Mouse (Mus musculus) adipocyte (in vitro differentiated cells): Measurements from ENCODE around the gene Zfand3.

Source experiments
- DNase-seq: peaks from one replicate; pipeline ENCODE4 v3.0.0-alpha.2; 2016; ENCODE audit warnings: low spot score

Gene Zfand3

GRCm38 (mm10) chr17:30149911-30150310, 145.4 kb downstream of the Zfand3 start:
- no peak for DNase-seq

DNA sequence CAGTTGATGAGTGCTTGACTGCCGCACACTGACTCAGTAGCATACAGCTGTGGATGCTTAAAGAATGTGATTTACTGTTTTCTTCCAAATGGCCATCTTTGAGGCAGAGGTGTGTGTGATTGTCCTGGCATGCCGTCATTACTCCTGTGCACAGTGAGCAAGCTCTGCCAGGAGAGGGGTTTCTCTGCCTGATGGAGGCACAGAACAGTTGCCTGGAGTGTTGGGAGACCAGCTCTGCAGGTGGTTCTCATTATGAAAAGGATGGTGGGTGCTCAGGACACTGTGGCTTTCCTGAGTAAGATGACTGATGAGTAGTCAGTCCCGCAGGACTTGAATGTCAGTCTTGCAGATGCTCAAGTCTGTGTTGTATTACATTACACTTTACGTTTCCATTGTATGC, 149.6 kb downstream of the Zfand3 start:
- DNase-seq: no peak

DNA sequence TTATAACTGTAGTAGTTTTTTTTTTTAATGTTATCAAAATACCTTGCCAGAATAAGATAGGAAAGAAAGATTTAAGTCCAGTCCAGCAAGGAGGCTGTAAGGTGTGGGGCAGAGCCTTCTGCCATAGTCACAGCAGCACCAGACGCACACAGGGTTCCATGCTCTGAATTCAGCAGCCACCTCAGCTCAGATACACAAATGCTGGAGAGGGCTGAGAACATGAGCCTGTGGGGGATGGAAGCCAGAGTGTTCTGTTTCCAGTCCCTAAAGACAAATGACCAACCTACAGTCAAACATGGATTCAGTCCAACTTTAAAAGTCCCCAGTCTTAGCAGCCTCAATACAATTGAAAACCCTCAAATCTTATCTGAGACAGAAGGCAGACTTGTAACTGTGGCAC, 150.3 kb downstream of the Zfand3 start:
- no peak for DNase-seq

- DNase-seq: no peak
These were observed 150.9 kb downstream of the Zfand3 start for GRCm38 (mm10) chr17:30155411-30155925.

DNA sequence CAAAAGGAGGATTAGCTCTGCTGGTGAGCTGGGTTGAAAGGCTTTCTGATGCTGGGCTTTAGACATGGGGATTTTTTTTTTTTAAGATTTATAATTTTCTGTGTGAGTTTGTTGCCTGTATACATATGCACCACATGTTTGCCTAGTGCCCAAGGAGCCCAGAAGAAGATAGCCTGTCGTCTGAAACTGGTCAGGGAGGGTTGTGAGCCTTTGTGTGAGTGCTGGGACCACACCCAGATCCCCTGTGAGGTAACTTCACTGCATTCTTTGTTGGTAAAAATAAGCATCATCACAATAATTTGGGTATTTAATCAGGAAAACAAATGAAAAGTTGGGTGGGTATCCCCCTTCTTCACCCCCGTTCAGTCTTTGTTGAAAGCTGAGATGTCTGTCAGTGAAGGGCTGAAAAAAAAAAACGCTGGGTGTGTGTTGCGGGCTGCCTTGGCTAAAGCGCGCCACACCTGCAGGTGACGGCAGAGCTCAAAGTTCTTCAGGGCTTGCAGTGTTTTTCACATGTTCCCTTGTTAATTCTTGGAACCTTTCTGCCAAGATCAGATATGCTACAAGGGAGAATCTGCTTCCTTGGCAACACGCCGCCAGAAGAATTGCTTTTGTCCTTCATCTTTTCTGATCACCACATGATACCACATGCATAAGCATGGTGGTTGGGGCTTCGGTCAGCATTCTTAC, 154.0 kb downstream of the Zfand3 start:
- DNase-seq: no peak

- DNase-seq: no peak
These were observed 154.8 kb downstream of the Zfand3 start for GRCm38 (mm10) chr17:30159341-30159740.

DNA sequence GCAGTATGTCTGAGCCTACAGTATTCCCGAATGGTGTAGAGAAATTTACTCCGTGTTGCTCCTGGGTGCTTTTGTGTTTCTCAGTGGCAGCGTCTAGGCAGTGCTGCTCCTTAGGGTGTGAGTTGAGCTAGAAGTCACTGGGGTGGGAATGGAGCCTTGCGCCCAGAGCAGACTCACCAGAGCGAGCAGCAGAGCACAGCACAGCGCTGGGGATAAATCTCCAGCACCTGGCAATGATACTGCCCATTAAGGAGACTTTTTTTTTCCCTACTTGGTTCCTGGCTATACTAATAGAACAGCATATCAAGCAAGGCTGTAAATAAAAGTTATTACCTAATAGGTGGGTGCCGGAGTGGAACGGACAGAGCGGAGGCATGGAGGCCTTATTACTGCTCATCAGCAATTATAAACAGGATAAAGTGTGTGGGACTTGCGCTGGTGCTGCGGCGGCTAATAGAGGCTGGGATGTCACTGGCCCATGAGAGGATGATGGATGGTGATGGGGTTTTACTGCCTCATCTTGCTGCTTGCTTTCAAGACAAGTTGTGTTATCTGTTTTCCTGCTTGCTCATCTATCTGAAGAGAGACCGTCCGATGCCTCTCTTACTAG, 156.4 kb downstream of the Zfand3 start:
- DNase-seq: no peak

DNA sequence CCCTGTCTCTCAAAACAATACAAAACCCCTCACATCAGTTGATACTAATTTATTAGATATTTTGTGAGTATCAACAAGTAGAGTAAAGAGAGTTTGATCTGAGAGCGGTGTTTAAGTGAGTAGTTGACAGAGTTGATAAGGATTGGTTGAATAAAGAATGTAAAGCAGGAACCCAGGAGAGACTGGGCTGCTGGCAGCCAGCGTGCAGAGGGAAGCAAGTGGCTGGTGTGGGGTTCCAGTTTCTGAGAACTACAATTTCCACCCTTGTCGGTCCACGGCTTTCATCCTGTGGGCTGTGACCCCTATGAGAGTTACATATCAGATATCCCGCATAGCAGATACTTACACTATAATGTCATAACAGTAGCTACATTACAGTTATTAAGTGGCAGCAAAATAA, 158.4 kb downstream of the Zfand3 start:
- DNase-seq: no peak

DNA sequence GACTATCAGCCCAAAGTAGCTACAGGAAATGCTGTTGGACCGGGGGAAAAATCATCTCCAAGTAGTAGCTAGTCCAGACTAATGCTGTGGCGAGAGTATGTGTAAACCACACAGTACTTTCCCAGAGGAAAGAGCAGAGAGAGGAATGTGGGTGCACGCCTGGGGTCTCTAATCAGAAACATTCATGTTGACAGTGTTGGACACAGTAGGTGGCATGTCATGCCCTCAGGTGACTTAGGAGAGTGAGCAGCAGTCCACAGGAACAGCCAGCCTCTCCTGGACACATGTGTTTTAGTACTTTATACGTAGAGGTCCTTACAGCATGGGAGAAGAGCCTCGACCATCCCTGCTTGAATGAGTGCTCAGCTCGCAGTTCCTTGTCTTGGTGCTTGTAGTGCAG, 159.3 kb downstream of the Zfand3 start:
- no peak for DNase-seq

DNA sequence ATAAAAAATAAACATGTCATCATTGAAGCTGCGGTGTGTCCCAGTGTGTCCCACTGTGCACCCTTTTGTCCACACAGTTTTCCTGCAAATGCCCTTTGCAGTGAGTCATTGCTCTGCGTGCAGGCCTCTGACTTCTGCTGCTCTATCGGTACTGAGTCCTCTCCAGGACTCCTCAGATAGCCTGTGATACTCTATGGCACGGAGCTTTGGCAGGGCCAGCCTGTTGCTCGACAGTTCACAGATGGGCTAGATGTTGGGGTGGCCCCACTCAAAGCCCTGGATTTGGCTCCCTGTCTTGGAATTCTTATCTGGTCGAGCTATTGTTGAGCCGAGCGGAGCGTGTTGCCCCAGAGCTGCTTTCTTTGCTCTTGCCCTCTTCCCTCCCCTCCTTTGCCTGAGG, 160.3 kb downstream of the Zfand3 start:
- DNase-seq: no peak

DNA sequence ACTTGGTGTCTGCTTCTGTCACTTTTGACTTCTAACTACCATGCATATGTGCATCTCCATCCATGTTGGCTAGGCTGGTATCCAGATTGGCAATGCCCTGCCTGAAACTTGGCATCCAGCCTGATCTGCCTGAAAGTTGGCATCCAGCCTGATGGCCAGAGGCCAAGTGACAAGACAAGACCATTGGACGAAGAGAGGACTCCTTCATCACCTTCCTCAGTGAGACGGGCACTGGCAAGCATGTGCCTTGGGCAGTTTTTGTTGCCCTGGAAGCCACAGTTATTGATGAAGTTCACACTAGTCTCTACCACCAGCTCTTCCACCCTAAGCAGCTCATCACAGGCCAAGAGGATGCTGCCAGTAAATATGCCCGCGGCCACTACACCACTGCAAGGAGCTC, 172.9 kb downstream of the Zfand3 start:
- DNase-seq: peak; percentile 36

DNA sequence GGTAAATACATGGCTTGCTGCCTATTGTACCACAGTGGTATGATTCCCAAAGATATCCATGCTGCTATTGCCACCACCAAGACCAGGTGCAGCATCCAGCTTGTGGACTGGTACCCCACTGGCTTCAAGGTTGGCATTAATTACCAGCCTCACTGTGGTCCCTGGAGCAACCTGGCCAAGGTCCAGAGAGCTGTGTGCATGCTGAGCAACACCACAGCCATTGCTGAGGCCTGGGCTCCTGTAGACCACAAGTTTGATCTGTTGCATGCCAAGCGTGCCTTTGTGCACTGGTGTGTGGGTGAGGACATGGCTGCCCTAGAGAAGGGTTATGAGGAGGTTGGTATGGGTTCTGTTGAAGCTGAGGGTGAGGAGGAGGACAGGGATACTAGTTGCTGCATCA, 173.9 kb downstream of the Zfand3 start:
- DNase-seq: no peak

DNA sequence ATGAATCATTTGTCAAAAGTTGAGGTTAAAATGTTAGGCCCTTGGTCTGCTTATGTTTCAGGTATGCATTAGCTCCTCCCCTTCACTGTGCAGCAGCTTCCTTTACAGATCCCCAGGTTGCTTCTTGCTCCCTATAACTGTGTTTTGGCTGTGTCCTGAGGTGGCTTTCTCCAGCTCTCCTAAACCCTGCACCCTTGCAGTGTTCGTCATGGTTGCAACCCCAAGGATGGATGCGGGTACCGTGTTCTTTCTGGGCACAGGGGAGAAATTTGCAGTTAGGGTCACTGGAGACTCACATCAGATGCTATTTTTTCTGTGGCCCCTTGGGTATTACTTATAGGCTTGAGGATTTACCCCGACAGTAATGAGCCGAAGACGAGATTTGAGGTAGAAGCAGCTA, 175.7 kb downstream of the Zfand3 start:
- no peak for DNase-seq

DNA sequence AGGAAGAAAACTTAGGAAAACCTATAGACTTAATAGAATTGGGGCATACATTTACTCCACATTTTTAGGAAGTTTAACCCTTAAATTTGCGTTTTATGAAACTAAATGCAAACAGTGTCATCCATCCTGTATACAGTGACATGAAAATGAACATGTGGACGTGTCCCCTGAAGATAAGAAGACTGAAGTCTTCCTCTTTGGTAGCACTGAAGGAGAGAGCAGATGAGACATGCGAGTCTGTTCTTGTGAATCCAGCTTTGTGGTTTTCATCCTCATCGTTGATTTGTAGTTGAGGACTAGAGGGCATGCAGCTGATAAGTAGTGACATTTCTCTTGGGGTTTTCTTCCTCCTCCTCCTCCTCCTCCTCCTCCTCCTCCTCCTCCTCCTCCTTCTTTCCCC, 177.0 kb downstream of the Zfand3 start:
- no peak for DNase-seq

DNA sequence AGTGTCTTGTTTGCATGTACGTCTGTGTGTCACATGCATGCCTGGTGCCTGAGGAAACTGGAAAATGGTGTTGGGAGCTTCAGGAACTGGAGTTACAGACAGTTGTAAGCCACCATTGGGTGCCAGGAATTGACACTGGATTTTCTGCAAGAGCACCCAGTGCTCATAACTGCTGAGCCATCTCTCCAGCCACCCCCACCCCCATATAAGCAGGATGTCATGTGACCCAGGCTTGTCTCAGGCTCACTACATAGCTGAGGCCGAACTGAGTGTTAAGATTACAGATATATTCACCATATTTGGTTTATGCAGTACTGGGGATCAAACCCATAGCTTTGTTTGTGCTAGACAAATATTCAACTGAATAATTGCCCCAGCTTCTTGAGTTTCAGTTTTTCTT, 177.5 kb downstream of the Zfand3 start:
- DNase-seq: no peak

GRCm38 (mm10) chr17:30183561-30183960, 179.0 kb downstream of the Zfand3 start:
- no peak for DNase-seq

DNA sequence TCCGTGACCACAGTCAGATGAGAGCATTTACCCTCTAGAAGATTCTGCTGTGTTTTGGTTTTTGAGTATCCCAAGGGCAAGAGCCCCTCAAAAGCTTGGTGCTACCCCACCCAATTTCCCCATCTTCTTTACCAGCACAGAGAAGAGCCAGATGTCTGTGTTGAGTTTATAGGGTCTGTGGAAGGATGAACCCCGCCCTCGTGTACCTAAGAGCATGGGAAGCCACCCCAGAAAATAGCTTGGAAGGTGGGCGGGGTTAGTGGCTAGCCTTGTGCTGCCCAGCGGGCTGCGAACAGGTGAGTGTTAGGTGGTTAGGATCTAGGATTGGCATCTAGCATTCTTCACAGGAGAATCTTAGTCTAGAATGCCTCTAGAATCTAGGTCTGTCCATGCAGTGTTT, 182.6 kb downstream of the Zfand3 start:
- DNase-seq: no peak

DNA sequence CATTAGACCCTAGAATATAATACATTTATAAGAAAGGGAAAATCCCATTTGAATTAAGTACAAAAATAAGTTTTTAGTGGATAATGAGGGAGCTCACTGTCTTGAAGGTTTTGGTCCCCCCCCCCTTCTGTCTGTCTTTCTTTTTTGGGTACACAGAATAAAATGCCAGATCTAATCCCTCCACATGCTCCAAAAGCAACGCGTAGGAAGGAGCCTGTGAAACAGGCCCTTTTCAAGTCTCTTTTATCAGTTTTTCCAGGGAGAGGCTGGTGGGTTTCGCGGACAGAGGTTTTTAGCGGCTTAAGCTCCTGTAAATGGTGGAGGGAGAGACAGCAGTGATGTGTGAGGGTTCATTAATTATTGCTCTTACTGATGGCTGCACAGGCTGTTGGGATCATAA, 183.0 kb downstream of the Zfand3 start:
- DNase-seq: no peak

DNA sequence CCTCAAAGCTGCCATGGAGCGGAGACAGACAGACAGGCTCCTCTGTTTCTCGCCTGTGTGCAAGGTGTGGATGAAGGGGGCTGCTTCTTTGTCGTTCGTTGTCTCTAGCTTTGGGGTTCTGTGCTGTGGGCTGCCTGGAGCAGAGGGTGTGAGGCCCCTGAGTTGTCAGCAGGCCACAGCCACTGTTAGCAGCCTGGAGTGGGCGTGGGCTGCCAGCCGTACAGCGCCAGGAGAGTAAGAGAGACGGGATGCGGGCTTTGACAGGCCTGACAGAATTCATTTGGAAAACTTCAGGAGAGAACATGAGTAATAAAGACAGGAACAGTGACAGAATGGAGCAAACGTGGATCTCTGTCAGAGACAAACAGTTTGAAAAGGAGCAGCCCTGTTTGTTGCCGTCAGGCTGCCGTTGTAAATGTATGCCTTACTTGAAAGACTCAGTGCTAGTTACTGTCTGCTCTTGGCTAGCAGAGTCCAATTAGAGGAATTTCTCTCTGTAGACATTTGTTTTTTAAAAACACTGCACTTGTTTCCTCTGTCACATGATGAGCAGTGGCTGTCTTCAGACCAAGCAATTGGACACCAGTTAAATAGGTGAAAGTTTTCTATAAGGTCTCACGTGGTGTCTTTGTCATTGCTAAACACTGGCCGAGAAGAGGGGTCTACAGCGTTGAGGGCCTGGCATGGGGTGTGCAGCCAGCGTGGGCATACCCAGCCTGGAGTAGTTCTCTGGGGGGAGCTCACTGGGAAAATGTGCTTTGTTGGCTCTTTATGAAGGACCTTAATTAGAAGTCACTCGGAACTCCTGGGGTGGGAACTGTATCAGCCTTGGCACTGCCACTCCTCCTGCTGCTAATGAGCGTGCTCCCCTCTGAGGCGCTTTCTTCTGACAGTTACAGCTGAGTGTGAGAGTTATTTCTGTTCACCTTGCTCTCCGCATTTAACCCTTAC, 183.8 kb downstream of the Zfand3 start:
- DNase-seq: no peak

DNA sequence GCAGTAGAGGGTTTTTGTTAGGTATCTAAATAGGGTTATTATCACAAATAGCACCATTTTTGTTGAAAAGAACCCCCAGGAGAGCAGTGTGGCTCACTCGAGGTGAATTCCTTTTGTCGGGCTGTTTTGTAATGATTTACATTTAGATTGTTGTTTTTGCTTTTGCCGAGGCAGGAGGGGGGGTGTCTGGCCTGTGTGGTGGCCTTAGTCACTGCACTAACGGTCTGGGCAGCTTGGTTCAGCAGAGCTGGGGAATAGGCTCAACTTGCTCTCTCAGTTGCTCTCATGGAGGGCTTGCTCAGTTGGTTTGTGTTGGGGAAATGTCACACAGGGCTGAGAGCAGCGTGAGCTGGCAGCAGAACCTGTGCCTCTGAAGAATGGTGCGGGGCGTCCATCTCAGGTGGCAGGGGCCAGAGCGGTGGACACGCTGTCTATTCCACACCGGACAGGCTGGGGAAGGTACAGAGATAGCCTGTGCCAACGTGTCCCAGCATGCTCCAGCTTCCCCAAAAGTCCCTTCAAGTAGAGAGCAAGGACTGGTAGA, 186.6 kb downstream of the Zfand3 start:
- DNase-seq: no peak

DNA sequence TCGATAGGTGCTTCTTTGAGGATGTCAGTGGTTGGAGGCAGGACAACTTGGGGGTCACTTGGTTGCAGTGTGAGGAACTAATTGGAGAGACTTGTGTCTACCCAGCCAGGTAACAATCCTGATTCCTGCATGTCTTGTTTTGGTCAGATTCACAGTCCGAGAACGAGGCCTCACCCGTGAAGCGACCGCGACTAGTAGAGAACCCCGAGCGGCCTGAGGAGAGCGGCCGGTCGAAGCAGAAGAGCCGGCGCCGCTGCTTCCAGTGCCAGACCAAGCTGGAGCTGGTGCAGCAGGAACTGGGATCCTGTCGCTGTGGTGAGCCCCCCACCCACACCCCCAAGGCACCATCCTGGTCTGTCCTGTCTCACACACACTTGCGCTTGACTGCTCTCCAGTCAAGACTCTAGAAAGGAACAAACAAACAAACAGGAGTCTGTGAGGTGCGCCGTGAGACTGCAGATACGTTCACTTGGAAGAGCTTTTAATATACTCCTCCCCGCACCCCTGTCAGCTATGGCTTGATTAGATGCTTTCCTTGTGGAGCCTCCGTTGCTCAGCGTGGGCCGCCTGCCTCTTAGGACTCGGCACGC, 188.0 kb downstream of the Zfand3 start:
- no peak for DNase-seq

GRCm38 (mm10) chr17:30193615-30194014, 189.1 kb downstream of the Zfand3 start:
- no peak for DNase-seq
